Mouse (Mus musculus): Measurements from ENCODE around the gene Cpeb1.

GRCm38 (mm10) chr7:81327661-81328060 is 127.6 kb downstream of the Cpeb1 start:
- TF ChIP-seq CTCF (IDR thresholded peaks at IDR 0.05; ENCODE audit: insufficient read depth, low read length), result no peak
- TF ChIP-seq POLR2A (IDR thresholded peaks at IDR 0.05; ENCODE audit: borderline replicate concordance, extremely low read depth, low read depth, low read length), result no peak
